Mouse (Mus musculus): ENCODE measurements at regions not wholly inside any gene's neighbourhood (a gene's known extent, or its start where the extent isn't known, plus 50 kb on each side); places are given as distances from the start of the nearest gene placed in this dataset.

DNA sequence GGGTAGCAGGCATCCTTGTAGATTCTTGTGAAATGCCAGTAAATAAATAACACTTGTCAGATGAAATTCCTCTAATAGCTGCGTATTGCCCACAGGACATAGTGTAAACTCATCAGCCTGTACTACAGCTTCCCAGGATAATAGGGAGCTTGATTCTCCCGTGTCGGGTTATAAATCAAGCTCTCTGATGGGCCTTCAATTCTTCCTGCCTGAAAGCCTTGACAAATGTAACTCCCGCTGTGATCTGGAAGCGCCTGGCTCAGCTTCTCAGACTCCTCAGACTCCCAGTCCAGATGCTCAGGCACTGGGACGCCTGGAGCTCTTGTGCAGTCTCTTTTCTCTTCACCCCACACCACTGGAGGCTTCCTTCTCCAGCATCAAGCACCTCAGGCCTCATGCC lies 151.3 kb downstream of the Fam76b start:
- no peak for DNase-seq (ENCODE audit: low spot score in 2 of 2)

GRCm38 (mm10) chr9:13987486-13987885 lies 160.0 kb downstream of the Fam76b start:
- no peak for DNase-seq (ENCODE audit: low spot score in 2 of 2)

- no peak for DNase-seq (ENCODE audit: low spot score in 2 of 2)
These were observed 161.4 kb downstream of the Fam76b start for GRCm38 (mm10) chr9:13988901-13989300.

DNA sequence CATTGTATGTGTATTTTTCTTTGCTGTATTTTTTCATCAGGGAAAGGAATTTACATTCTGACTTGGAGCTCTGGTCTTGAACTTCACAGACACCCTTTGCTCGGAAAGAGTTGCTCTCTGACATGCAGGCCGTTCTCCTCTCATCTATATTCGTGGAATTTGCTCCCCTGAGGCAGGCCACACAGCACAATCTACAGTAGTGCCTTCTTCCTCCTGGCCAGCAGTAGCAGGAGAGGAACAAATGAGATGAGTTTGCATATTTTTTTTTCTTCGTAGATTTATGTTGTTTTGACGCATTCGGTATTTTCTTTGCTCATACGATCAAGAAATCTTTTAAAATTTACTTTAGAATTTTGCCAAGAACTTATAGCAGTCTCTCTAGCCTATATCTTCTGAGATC lies 163.4 kb downstream of the Fam76b start:
- no peak for DNase-seq (ENCODE audit: low spot score in 2 of 2)

DNA sequence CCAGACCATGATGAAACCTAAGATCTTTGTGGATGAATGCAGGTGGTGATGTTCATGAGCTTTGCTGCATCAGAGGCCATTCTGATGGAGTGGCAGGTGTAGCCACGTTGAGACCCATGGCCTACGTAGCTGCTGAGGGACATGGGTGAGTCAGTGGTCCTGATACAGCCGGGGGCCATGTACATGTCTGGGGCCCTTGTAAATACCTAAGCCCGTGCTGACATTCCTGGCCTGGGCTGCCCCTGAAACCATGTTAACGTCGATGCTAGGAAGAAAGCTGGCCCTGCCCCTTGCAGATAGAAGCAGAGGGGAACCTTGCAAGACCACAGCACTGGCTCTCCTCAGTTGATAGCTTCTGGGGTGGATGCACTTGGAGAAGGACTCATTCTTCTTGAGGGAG lies 165.2 kb downstream of the Fam76b start:
- no peak for DNase-seq (ENCODE audit: low spot score in 2 of 2)

GRCm38 (mm10) chr9:13999358-13999757 lies 171.8 kb downstream of the Fam76b start:
- DNase-seq (ENCODE audit: low spot score in 2 of 2): no peak

DNA sequence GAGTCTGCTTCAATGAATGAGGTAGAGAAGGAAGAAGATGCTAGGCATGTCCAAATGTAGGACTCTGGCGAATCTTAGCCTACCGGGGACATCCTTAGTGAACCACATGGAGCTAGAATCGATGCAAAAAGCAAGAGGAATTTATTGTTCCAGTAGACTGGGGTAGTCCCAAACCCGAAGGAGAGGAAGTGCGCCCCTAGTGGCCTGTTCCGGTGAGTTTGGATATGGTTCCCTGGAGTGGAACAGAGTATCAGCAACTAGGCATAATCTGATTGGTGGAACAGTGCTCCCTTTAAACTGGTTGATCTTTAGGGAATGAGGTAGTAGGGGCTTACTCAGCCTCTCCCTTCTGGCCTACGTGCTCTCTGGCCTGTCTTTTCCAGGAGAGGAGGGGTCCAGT lies 174.0 kb downstream of the Fam76b start:
- DNase-seq (ENCODE audit: low spot score in 2 of 2): peak in 1 of 2 experiments; percentile 63

DNA sequence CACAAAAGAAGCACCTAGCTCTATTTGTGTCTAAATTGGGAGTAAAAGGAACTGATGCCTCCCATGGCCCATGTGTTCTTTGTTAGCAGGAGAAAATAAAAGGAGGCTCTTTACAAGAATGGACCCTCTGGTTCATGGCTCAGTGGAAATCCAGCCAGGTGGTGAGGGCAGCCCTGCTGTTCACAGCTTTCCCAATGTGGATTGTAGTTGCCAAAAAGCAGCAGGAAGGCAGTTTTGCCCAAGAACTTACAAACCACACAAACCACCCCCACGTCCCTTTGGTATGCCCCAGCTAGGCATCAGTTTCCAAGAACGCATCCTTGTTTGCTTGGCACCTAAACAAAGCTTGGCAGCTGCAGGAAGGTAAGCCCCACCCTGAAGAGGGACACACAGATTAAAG lies 174.7 kb downstream of the Fam76b start:
- DNase-seq (ENCODE audit: low spot score in 2 of 2): no peak

GRCm38 (mm10) chr9:14003163-14003562 lies 175.6 kb downstream of the Fam76b start:
- no peak for DNase-seq (ENCODE audit: low spot score in 2 of 2)

DNA sequence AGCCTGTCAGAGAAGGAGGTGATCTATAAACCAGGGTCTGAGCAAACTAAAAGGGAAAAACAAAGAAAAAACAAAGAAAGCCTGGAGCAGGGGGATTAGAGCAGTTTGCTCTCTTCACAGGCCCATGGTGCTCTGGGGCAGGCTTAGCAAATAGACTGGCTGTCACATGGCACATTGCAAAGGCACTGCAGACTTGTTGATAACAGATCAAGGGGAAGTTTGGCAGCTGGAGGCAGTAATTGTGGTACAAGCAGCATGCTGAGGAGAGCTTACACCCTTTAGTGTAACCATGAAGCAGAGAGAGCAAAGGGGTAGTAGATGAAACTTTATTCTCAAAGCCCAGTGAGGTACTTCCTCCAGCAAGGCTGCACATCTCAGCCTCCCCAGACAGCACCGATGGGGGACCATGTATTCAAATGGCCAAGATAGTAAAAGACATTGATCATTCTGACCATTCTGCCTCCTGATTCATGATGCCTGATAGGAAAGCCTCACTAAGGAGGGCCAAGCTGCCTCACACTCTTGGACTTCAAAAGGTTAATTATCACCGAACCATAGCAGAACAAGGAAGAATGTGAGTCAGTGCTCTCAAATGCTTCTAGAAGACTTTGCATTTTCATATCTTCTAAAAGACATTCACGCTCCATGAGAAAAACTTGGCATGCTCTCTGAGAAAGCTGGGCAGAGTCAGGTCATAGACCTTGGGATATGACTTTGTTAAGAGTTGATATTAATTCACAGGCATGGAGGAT lies 178.9 kb downstream of the Fam76b start:
- DNase-seq (ENCODE audit: low spot score in 2 of 2): no peak

DNA sequence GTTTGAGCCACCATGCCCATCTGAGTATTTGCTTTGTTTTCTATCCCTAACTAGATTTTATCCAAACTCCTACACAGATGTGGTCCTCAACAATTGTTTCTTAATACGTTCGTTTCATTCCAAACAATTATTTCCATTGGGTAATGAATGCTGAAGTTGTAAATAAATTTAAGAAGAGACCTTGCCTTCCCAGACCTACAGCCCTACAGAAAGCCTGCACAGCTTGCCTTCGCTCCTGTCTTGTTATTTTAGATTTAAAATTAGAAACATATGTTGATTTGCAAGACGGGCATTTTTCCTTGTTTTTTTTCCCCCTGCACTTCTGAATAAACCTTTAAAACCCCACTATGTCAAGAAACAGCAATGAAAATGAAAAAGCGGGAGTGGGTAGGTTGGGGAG lies 181.9 kb downstream of the Fam76b start:
- DNase-seq (ENCODE audit: low spot score in 2 of 2): no peak

DNA sequence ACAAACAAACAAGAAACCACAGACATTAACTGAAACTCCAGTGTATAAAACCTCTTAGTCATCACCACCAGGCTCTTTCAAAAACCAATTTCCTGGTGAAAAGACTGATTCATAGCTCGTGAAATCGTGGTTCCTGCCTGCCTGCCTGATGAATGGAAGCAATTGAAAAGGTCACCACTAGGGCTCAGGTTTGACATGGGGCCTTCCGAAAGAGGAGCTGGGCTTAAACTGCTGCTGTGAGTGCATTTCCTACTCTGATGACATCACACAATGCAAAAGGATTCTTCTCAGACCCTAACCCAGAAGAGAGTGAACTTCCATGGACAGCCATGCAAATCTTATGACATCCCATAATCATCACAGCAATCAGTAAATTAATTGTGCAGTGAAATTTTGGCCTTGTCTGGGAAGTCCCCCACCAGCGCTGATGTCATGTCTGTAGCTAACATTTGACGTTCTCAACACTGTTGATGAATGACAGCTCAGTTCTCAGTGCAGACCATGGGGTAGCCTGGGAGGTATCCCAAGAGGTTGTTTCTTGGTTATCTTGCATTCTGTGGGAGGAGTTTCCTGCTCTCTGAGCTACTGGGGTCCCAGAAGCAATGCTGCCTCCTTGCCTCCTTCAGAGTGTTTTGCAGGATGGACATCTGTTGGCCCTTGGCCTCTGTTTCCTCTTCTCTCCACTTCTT lies 182.9 kb downstream of the Fam76b start:
- no peak for DNase-seq (ENCODE audit: low spot score in 2 of 2)

DNA sequence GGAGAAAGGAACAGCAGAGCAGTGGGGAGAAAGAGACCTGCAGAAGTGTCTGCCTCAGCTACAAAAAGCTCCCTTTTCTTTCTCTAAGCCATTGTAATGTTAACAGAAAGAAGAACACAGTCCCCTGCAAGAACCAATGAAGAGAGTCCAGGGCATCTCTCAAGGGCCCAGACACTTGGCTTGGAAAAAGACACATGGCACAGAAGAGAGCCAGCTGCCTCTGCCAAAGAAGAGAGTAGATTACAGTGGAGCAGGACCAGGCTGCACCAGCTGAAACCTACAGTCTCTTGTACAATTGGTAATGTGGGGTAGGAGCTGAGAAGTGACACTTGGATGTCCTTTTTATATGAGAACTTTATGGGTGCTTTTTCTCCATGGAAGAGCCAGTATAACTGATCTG lies 196.7 kb downstream of the Fam76b start:
- no peak for DNase-seq (ENCODE audit: low spot score in 2 of 2)

DNA sequence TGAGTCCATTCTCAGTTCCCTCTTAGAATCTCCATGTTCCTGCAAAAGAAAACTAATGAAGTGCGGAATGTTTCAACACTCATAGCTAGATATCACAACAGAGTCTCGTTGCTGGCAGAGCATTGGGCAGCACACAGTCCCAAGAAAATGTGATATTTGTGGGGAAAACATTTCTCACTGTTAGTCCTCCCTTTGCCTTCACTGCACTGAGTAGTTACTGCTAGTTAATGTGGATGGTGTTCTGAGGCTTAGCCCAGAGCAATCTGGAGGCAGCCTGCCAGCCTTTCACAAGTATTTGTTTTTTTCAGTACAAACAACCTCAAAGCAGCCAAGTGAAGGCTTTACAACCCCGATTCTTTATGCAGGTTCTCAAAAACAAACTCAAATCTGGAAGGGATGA lies 197.2 kb downstream of the Fam76b start:
- no peak for DNase-seq (ENCODE audit: low spot score in 2 of 2)

- DNase-seq (ENCODE audit: low spot score in 2 of 2): no peak
These were observed 200.5 kb downstream of the Fam76b start for GRCm38 (mm10) chr9:14028056-14028455.

GRCm38 (mm10) chr9:14031358-14032047 lies 204.0 kb downstream of the Fam76b start:
- no peak for DNase-seq (ENCODE audit: low spot score in 2 of 2)

DNA sequence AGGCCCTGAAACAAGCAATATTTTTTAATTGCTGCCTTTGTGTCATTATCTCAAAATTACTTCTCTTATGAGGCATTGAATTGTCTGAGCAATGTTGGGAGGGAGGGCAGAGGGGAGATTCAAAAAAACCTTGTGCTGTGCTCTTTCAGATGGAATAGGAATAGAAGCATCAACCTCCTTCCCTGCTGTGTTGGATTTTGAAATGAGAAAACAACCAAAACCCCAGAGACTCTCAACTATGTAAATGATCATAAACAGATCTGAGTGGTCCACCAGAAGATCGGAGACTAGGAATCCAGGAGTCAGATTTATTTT lies 204.5 kb downstream of the Fam76b start:
- no peak for DNase-seq (ENCODE audit: low spot score in 2 of 2)

DNA sequence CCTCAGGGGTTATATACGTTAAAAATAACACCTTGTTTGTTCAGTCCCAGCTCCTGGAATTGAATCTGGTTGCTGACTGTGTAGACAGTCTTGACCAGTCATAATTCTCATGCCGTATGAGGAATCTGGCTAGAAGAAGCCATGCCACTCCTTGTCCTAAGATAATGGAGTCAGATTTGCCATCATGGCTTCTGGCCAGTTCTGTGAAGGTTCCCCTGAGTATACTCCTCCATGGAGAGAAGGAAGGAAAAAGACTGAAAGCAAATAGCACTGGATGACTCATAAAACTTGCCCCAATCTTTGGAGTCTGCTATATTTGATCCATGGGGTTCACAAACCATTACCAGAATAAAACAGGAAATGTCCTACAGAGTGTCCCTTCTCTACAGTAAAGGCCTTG lies 208.0 kb downstream of the Fam76b start:
- no peak for DNase-seq (ENCODE audit: low spot score in 2 of 2)

DNA sequence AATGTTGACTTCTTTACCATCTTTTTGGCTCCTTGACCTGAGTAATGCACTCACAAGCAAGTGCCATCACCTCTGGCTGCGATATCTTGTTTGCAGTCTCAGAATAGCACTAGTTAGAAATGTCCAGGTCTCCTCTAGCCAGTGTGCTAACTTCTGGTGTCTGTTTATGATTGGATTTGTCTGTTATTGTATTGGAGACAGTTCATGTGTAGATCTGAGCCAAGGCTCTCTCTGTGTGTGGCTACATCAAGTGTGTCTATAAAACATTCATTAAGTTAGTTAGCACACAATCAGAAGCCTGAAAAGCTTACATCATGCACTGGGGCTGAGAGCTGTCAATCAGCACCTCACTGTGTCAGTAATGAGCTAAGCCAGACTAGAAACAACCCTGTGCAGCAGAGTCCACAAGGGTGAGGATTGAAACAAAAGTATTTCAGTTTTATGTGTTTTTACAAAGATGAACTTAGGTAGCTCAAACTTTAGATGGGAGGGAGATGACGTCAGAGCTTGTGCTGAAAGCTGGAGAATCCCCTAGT lies 214.5 kb downstream of the Fam76b start:
- no peak for DNase-seq (ENCODE audit: low spot score in 2 of 2)

DNA sequence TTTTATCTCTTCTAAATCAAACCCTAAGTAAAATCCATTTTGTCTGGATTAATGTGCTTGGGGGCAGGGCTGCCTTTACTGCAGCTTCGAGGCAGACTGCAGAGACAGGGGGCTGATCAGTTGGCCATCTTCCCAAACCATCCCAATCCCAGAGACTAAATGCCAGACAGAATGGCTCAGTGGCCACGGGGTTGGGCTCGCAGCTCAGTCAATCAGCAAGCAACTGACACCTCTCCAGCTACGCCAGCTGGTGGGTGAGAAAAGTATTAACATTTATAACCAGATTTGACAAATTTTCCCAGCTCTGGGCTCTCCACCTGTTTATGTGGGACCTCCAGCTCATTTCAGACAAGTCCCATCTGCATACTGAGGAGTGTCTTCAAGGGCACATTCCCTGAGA lies 220.7 kb downstream of the Fam76b start:
- DNase-seq (ENCODE audit: low spot score in 2 of 2): no peak

GRCm38 (mm10) chr9:14053704-14054103 lies 221.2 kb upstream of the Sesn3 start:
- DNase-seq (ENCODE audit: low spot score in 2 of 2): peak in 1 of 2 experiments; percentile 49

- peak in 1 of 2 experiments; percentile 32 for DNase-seq (ENCODE audit: low spot score in 2 of 2)
These were observed 218.3 kb upstream of the Sesn3 start for GRCm38 (mm10) chr9:14056410-14057172.

Data from spleen, postnatal 4 days (tissue).